ENCODE assay signal across 12 mouse cellular contexts in the genomic region with DNA sequence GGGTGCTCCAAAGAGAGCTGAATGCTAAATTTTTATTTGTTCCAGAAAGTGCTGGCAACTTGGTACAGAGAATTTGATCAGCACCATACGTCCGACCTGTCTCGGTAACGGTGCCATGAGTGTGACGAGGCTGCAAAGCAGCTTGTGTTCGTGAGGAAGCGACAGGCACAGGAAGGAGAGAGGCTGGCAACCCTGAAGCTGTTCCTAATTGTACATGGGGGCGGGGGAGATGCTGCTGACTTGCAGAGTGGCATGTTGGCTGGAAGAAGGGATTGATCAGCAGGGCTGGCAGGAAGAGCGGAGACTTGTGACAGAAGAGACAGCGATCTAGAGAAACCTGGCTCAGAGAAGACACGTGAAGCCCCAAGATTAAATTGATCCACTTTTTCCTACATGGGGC.
A peak's percentile ranks its signal among the peaks of the same experiment; 100 is the strongest.
DNase-seq lines count a peak whose midpoint lies in the region; ATAC-seq and TF ChIP-seq lines count a peak whose summit lies in the region.
"Had no signal": no experiment of that assay in that cellular context is flagged by ENCODE, and none has a peak within 500 bp of the region (broad histone marks: within the 10 kb centered on the region; RNA-seq: fewer than 3 reads in every experiment).

No protein-coding gene starts in this region.

- H3K4me2 ChIP-seq in forebrain, postnatal 0 days (ENCODE audit: low read depth) = no peak overlapping the region
- H3K4me2 ChIP-seq in intestine, postnatal 0 days (replicated peaks; ENCODE audit: low read depth) = no peak overlapping the region
- H3K4me2 ChIP-seq in lung, postnatal 0 days (replicated peaks; ENCODE audit: low read depth, low read length) = no peak overlapping the region
- H3K4me2 ChIP-seq: heart, embryonic 11.5 days; hindbrain, embryonic 15.5 days had no signal

- no peak for DNase-seq in heart, embryonic 10.5 days (ENCODE audit: low spot score)
- no peak for DNase-seq in heart, adult 18-20 months
- peak; percentile 89 for DNase-seq in forebrain, postnatal 0 days
- peak; percentile 9 for DNase-seq in left cerebral cortex, adult 11 months (ENCODE audit: low spot score)
- peak; percentile 21 to 43 for DNase-seq in right cerebral cortex, postnatal 36 days (ENCODE audit: low spot score in 2 of 2)
- DNase-seq in kidney, postnatal 36 days = no peak
- DNase-seq in lung, postnatal 0 days (ENCODE audit: low spot score) = no peak
- DNase-seq: lung, postnatal 14 days had no signal

- no peaks in the 10 kb centered on the region for H3K9me3 ChIP-seq in heart, embryonic 10.5 days
- H3K9me3 ChIP-seq in forebrain, postnatal 0 days (ENCODE audit: low read length) = no peaks in the 10 kb centered on the region
- no peaks in the 10 kb centered on the region for H3K9me3 ChIP-seq in intestine, postnatal 0 days (ENCODE audit: control insufficient read depth)
- H3K9me3 ChIP-seq in lung, postnatal 0 days (ENCODE audit: low read length) = no peaks in the 10 kb centered on the region
- H3K9me3 ChIP-seq: hindbrain, embryonic 15.5 days had no signal

- no peak overlapping the region for H3K4me3 ChIP-seq in heart, embryonic 10.5 days
- no peak overlapping the region for H3K4me3 ChIP-seq in forebrain, postnatal 0 days (ENCODE audit: low read depth, low read length)
- H3K4me3 ChIP-seq in intestine, postnatal 0 days (ENCODE audit: low read depth, low read length) = no peak overlapping the region
- H3K4me3 ChIP-seq in lung, postnatal 0 days (ENCODE audit: low read depth, low read length) = no peak overlapping the region
- H3K4me3 ChIP-seq: hindbrain, embryonic 15.5 days had no signal

- ATAC-seq in forebrain, postnatal 0 days = peak; percentile 94
- ATAC-seq in intestine, postnatal 0 days = no peak
- ATAC-seq in lung, postnatal 0 days = no peak
- ATAC-seq: CD4-positive, CD25-positive, alpha-beta regulatory T cell, adult 4 months had no signal

- no peaks in the 10 kb centered on the region for H3K27me3 ChIP-seq in heart, embryonic 10.5 days (ENCODE audit: insufficient read depth, poor library complexity, severe bottlenecking)
- H3K27me3 ChIP-seq in forebrain, postnatal 0 days (ENCODE audit: insufficient read depth, low read length) = no peaks in the 10 kb centered on the region
- H3K27me3 ChIP-seq in intestine, postnatal 0 days (replicated peaks; ENCODE audit: control insufficient read depth, insufficient read depth, low read length) = no peaks in the 10 kb centered on the region
- no peaks in the 10 kb centered on the region for H3K27me3 ChIP-seq in lung, postnatal 0 days (replicated peaks; ENCODE audit: insufficient read depth, low read length)
- H3K27me3 ChIP-seq: hindbrain, embryonic 15.5 days had no signal

- H3K36me3 ChIP-seq in heart, embryonic 10.5 days = no peaks in the 10 kb centered on the region
- no peaks in the 10 kb centered on the region for H3K36me3 ChIP-seq in forebrain, postnatal 0 days (ENCODE audit: insufficient read depth)
- H3K36me3 ChIP-seq in intestine, postnatal 0 days (ENCODE audit: control insufficient read depth, insufficient read depth) = no peaks in the 10 kb centered on the region
- no peaks in the 10 kb centered on the region for H3K36me3 ChIP-seq in lung, postnatal 0 days (ENCODE audit: insufficient read depth, low read length)
- H3K36me3 ChIP-seq: hindbrain, embryonic 15.5 days had no signal

- no peak for TF ChIP-seq CTCF in forebrain, postnatal 0 days (IDR thresholded peaks at IDR 0.05; ENCODE audit: low read depth)
- no peak for TF ChIP-seq CTCF in intestine, postnatal 0 days (IDR thresholded peaks at IDR 0.05; ENCODE audit: low read depth)
- no peak for TF ChIP-seq CTCF in lung, postnatal 0 days (IDR thresholded peaks at IDR 0.05)

- 80% methylated on average over 11 of the region's 11 CpGs for WGBS in heart, embryonic 10.5 days
- 40% methylated on average over 11 of the region's 11 CpGs for WGBS in forebrain, postnatal 0 days
- 91% methylated on average over 11 of the region's 11 CpGs for WGBS in intestine, postnatal 0 days
- 73% methylated on average over 11 of the region's 11 CpGs for WGBS in lung, postnatal 0 days

- no peak for TF ChIP-seq EP300 in lung, postnatal 0 days (IDR thresholded peaks at IDR 0.05)

- 0 out of 2 replicates have a peak, but pooled peaks cover 5% of the 10 kb centered on the region for H3K4me1 ChIP-seq in heart, embryonic 10.5 days
- no peaks in the 10 kb centered on the region for H3K4me1 ChIP-seq in forebrain, postnatal 0 days (ENCODE audit: insufficient read depth)
- no peaks in the 10 kb centered on the region for H3K4me1 ChIP-seq in intestine, postnatal 0 days (replicated peaks; ENCODE audit: control insufficient read depth, insufficient read depth, low read length)
- no peaks in the 10 kb centered on the region for H3K4me1 ChIP-seq in lung, postnatal 0 days (ENCODE audit: insufficient read depth, low read depth, low read length)

- no peak overlapping the region for H3K9ac ChIP-seq in forebrain, postnatal 0 days
- no peak overlapping the region for H3K9ac ChIP-seq in intestine, postnatal 0 days (ENCODE audit: low read depth, low read length)
- H3K9ac ChIP-seq in lung, postnatal 0 days (replicated peaks; ENCODE audit: low read depth) = no peak overlapping the region
- H3K9ac ChIP-seq: hindbrain, embryonic 15.5 days had no signal

- peak overlapping the region; percentile 16; the same call in 1 of the 2 replicates for H3K27ac ChIP-seq in heart, embryonic 10.5 days
- no peak overlapping the region for H3K27ac ChIP-seq in forebrain, postnatal 0 days (ENCODE audit: low read depth, low read length)
- no peak overlapping the region for H3K27ac ChIP-seq in intestine, postnatal 0 days (ENCODE audit: low read depth, low read length)
- no peak overlapping the region for H3K27ac ChIP-seq in lung, postnatal 0 days (ENCODE audit: low read length)
- H3K27ac ChIP-seq: hindbrain, embryonic 15.5 days had no signal

Comparison
In these comparisons a context has a peak if more than half of its experiments do, and no peak if none do; other contexts are left out.
1. DNase-seq: peak in forebrain, postnatal 0 days (single experiment), left cerebral cortex, adult 11 months (single experiment) and right cerebral cortex, postnatal 36 days (2 of 2); none in heart, embryonic 10.5 days (single experiment), heart, adult 18-20 months (0 of 2), kidney, postnatal 36 days (0 of 2) and lung, postnatal 0 days (single experiment).